Mouse (Mus musculus) heart, embryonic 12.5 days (tissue): ENCODE results near the gene Tle3. TPM values are rescaled to one million over a fixed set of nuclear protein-coding genes. Genes with fewer than 3 reads are reported as not detected.

Experiments used
- ATAC-seq: fragments of 200-750 bp; cut with Nextera tagmentation; 2 replicates; pipeline ENCODE4 v1.8.0; 2017; ENCODE audit warnings: moderate TSS enrichment, moderate library complexity; ENCODE audit not compliant: insufficient number of reproducible peaks, low FRiP score
- H3K27ac ChIP-seq: fragments of 300-500 bp; sonication (generic); 2 replicates; pipeline ENCODE4 v1.5.1; 2016; ENCODE audit warnings: mild to moderate bottlenecking, moderate library complexity; ENCODE audit not compliant: poor library complexity, severe bottlenecking
- H3K27me3 ChIP-seq: fragments of 300-500 bp; sonication (generic); replicated peaks from 2 replicates; pipeline ENCODE4 v1.6.1; 2016; ENCODE audit warnings: mild to moderate bottlenecking, moderate library complexity
- H3K36me3 ChIP-seq: fragments of 300-500 bp; sonication (generic); 2 replicates; pipeline ENCODE4 v1.6.1; 2016; ENCODE audit warnings: mild to moderate bottlenecking, moderate library complexity
- H3K4me1 ChIP-seq: fragments of 300-500 bp; sonication (generic); replicated peaks from 2 replicates; pipeline ENCODE4 v1.6.1; 2016; ENCODE audit warnings: mild to moderate bottlenecking
- H3K4me2 ChIP-seq: fragments of 300-500 bp; sonication (generic); 2 replicates; pipeline ENCODE4 v1.6.1; 2016; ENCODE audit warnings: mild to moderate bottlenecking, moderate library complexity
- H3K4me3 ChIP-seq: fragments of 300-500 bp; sonication (generic); 2 replicates; pipeline ENCODE4 v1.5.1; 2016; ENCODE audit warnings: mild to moderate bottlenecking
- H3K9ac ChIP-seq: fragments of 300-500 bp; sonication (generic); 2 replicates; pipeline ENCODE4 v1.6.1; 2016; ENCODE audit warnings: mild to moderate bottlenecking, moderate library complexity
- H3K9me3 ChIP-seq: fragments of 300-500 bp; sonication (generic); replicated peaks from 2 replicates; pipeline ENCODE4 v1.6.1; 2016; ENCODE audit warnings: mild to moderate bottlenecking, moderate library complexity
- WGBS: fragments of 180-500 bp; shearing (Covaris S2); methylation state at CpG from one replicate; pipeline ENCODE4 v1.1.7; 2016; 5-methylcytosine and 5-hydroxymethylcytosine counted together
- polyA plus RNA-seq: library from polyadenylated mRNA; unstranded; fragments of >200 nt; fragmentation: Nextera tagmentation; extraction: Ambion mirVana; gene quantifications from 2 replicates; pipeline ENCODE4 v1.2.1, GENCODE M21; 2016

The Tle3 gene
- polyA plus RNA-seq, 1 experiment from 2014 or later = 12.7 TPM

- no peak overlapping the region for H3K4me2 ChIP-seq
- peaks cover 99% of the 10 kb centered on the region for H3K27me3 ChIP-seq
- H3K36me3 ChIP-seq = peaks cover 51% of the 10 kb centered on the region
- 49% methylated on average over 4 of the region's 4 CpGs for WGBS
- H3K4me3 ChIP-seq = no peak overlapping the region
- H3K9ac ChIP-seq = no peak overlapping the region
- H3K9me3 ChIP-seq = no peaks in the 10 kb centered on the region
- no peak overlapping the region for H3K27ac ChIP-seq
- H3K4me1 ChIP-seq = peaks cover 21% of the 10 kb centered on the region
- ATAC-seq = no peak
Measured at GRCm38 (mm10) chr9:61397130-61397529, 25.0 kb downstream of the Tle3 start.

GRCm38 (mm10) chr9:61398160-61398559 lies 26.0 kb downstream of the Tle3 start:
- H3K4me3 ChIP-seq = no peak overlapping the region
- H3K4me2 ChIP-seq = no peak overlapping the region
- 89% methylated on average over 9 of the region's 9 CpGs for WGBS
- no peak overlapping the region for H3K9ac ChIP-seq
- ATAC-seq = no peak
- H3K4me1 ChIP-seq = peaks cover 16% of the 10 kb centered on the region
- no peak overlapping the region for H3K27ac ChIP-seq
- peaks cover 91% of the 10 kb centered on the region for H3K27me3 ChIP-seq
- H3K9me3 ChIP-seq = no peaks in the 10 kb centered on the region
- peaks cover 53% of the 10 kb centered on the region for H3K36me3 ChIP-seq

GRCm38 (mm10) chr9:61400132-61400531 lies 28.0 kb downstream of the Tle3 start:
- Histone ChIP-seq H3K4me2 (no peak overlapping the region), H3K9me3 (no peaks in the 10 kb centered on the region), H3K36me3 (peaks cover 43% of the 10 kb centered on the region), H3K4me3 (no peak overlapping the region), H3K27ac (no peak overlapping the region), H3K9ac (no peak overlapping the region), H3K27me3 (peaks cover 82% of the 10 kb centered on the region), H3K4me1 (peaks cover 26% of the 10 kb centered on the region)
- ATAC-seq = no peak
- 91% methylated on average over 7 of the region's 7 CpGs for WGBS

GRCm38 (mm10) chr9:61401664-61402063 lies 29.5 kb downstream of the Tle3 start:
- Histone ChIP-seq H3K4me1 (peaks cover 23% of the 10 kb centered on the region), H3K9me3 (no peaks in the 10 kb centered on the region), H3K27ac (no peak overlapping the region), H3K27me3 (peaks cover 73% of the 10 kb centered on the region), H3K4me3 (no peak overlapping the region), H3K4me2 (no peak overlapping the region), H3K36me3 (peaks cover 56% of the 10 kb centered on the region), H3K9ac (no peak overlapping the region)
- no peak for ATAC-seq
- WGBS = 72% methylated on average over 9 of the region's 9 CpGs

GRCm38 (mm10) chr9:61402268-61402667 lies 30.1 kb downstream of the Tle3 start:
- H3K9ac ChIP-seq = no peak overlapping the region
- ATAC-seq = no peak
- H3K9me3 ChIP-seq = no peaks in the 10 kb centered on the region
- H3K36me3 ChIP-seq = peaks cover 61% of the 10 kb centered on the region
- H3K4me2 ChIP-seq = no peak overlapping the region
- H3K27me3 ChIP-seq = peaks cover 73% of the 10 kb centered on the region
- peaks cover 18% of the 10 kb centered on the region for H3K4me1 ChIP-seq
- no peak overlapping the region for H3K27ac ChIP-seq
- H3K4me3 ChIP-seq = no peak overlapping the region
- WGBS = 80% methylated on average over 4 of the region's 4 CpGs

GRCm38 (mm10) chr9:61402716-61403115 lies 30.6 kb downstream of the Tle3 start:
- Histone ChIP-seq H3K4me2 (no peak overlapping the region), H3K36me3 (peaks cover 65% of the 10 kb centered on the region), H3K4me3 (no peak overlapping the region), H3K27ac (no peak overlapping the region), H3K27me3 (peaks cover 72% of the 10 kb centered on the region), H3K9ac (no peak overlapping the region), H3K4me1 (peaks cover 18% of the 10 kb centered on the region), H3K9me3 (no peaks in the 10 kb centered on the region)
- no peak for ATAC-seq
- WGBS = 76% methylated on average over 5 of the region's 5 CpGs

GRCm38 (mm10) chr9:61403866-61404614 lies 31.9 kb downstream of the Tle3 start:
- H3K27me3 ChIP-seq = peaks cover 71% of the 10 kb centered on the region
- peaks cover 18% of the 10 kb centered on the region for H3K4me1 ChIP-seq
- H3K4me2 ChIP-seq = no peak overlapping the region

GRCm38 (mm10) chr9:61404615-61404980 lies 32.4 kb downstream of the Tle3 start:
- H3K4me2 ChIP-seq = no peak overlapping the region; the same call in 1 of the 2 replicates
- H3K4me3 ChIP-seq = no peak overlapping the region
- H3K27ac ChIP-seq = no peak overlapping the region
- H3K36me3 ChIP-seq = peaks cover 69% of the 10 kb centered on the region
- ATAC-seq = no peak
- H3K9ac ChIP-seq = no peak overlapping the region
- H3K9me3 ChIP-seq = no peaks in the 10 kb centered on the region
- H3K27me3 ChIP-seq = peaks cover 70% of the 10 kb centered on the region
- peaks cover 18% of the 10 kb centered on the region for H3K4me1 ChIP-seq
- 66% methylated on average over 3 of the region's 3 CpGs for WGBS

More at GRCm38 (mm10) chr9:61403866-61404614, 31.9 kb downstream of the Tle3 start:
- WGBS = 71% methylated on average over 16 of the region's 16 CpGs
- Histone ChIP-seq H3K27ac (no peak overlapping the region), H3K36me3 (peaks cover 68% of the 10 kb centered on the region), H3K9me3 (no peaks in the 10 kb centered on the region), H3K4me3 (no peak overlapping the region), H3K9ac (no peak overlapping the region)
- no peak for ATAC-seq

- Histone ChIP-seq H3K9me3 (peaks cover 3% of the 10 kb centered on the region; the same call in 1 of the 2 replicates), H3K36me3 (peaks cover 71% of the 10 kb centered on the region), H3K27ac (no peak overlapping the region), H3K9ac (no peak overlapping the region), H3K4me1 (peaks cover 18% of the 10 kb centered on the region), H3K27me3 (peaks cover 65% of the 10 kb centered on the region), H3K4me2 (no peak overlapping the region; the same call in 1 of the 2 replicates), H3K4me3 (no peak overlapping the region)
- 46% methylated on average over 19 of the region's 19 CpGs for WGBS
- ATAC-seq = peak; percentile 19; the same call in 1 of the 2 replicates
Measured at GRCm38 (mm10) chr9:61404998-61405621, 32.9 kb downstream of the Tle3 start.

GRCm38 (mm10) chr9:61406343-61406742 lies 34.2 kb downstream of the Tle3 start:
- no peak for ATAC-seq
- Histone ChIP-seq H3K4me2 (no peak overlapping the region), H3K4me3 (no peak overlapping the region), H3K9ac (no peak overlapping the region), H3K4me1 (peaks cover 18% of the 10 kb centered on the region), H3K9me3 (peaks cover 6% of the 10 kb centered on the region; the same call in 1 of the 2 replicates), H3K36me3 (peaks cover 77% of the 10 kb centered on the region), H3K27me3 (peaks cover 60% of the 10 kb centered on the region), H3K27ac (no peak overlapping the region)
- 81% methylated on average over 1 of the region's 1 CpGs for WGBS

- no peak overlapping the region for H3K9ac ChIP-seq
- WGBS = 91% methylated on average over 8 of the region's 8 CpGs
- H3K9me3 ChIP-seq = peaks cover 6% of the 10 kb centered on the region; the same call in 1 of the 2 replicates
- peaks cover 62% of the 10 kb centered on the region for H3K27me3 ChIP-seq
- H3K4me2 ChIP-seq = no peak overlapping the region
- no peak for ATAC-seq
- H3K4me3 ChIP-seq = no peak overlapping the region
- H3K27ac ChIP-seq = no peak overlapping the region
- H3K4me1 ChIP-seq = peaks cover 18% of the 10 kb centered on the region
- peaks cover 89% of the 10 kb centered on the region for H3K36me3 ChIP-seq
Measured at GRCm38 (mm10) chr9:61409046-61409445, 36.9 kb downstream of the Tle3 start.
